Mouse (Mus musculus): ENCODE measurements around the gene Bnc2.

Bnc2 gene

GRCm38 (mm10) chr4:84329651-84330050 is 345.4 kb downstream of the Bnc2 start:
- DNase-seq (ENCODE audit: extremely low read depth, low read depth): no peak

GRCm38 (mm10) chr4:84324371-84324770 is 350.7 kb downstream of the Bnc2 start:
- no peak for DNase-seq (ENCODE audit: extremely low read depth, low read depth)

- peak; percentile 6 for DNase-seq (ENCODE audit: extremely low read depth, low read depth)
Observed at GRCm38 (mm10) chr4:84321598-84321997, 353.5 kb downstream of the Bnc2 start.

- no peak for DNase-seq (ENCODE audit: extremely low read depth, low read depth)
Observed at GRCm38 (mm10) chr4:84317421-84317820, 357.7 kb downstream of the Bnc2 start.

- no peak for DNase-seq (ENCODE audit: extremely low read depth, low read depth)
Observed at GRCm38 (mm10) chr4:84311371-84311770, 363.7 kb downstream of the Bnc2 start.

GRCm38 (mm10) chr4:84310851-84311250 is 364.2 kb downstream of the Bnc2 start:
- no peak for DNase-seq (ENCODE audit: extremely low read depth, low read depth)

- no peak for DNase-seq (ENCODE audit: extremely low read depth, low read depth)
Observed at GRCm38 (mm10) chr4:84308226-84308862, 366.7 kb downstream of the Bnc2 start.

GRCm38 (mm10) chr4:84306928-84307606 is 368.0 kb downstream of the Bnc2 start:
- no peak for DNase-seq (ENCODE audit: extremely low read depth, low read depth)

- DNase-seq (ENCODE audit: extremely low read depth, low read depth): no peak
Observed at GRCm38 (mm10) chr4:84302949-84303348, 372.1 kb downstream of the Bnc2 start.

- DNase-seq (ENCODE audit: extremely low read depth, low read depth): no peak
Observed at GRCm38 (mm10) chr4:84285153-84285552, 389.9 kb downstream of the Bnc2 start.

GRCm38 (mm10) chr4:84282651-84283050 is 392.4 kb downstream of the Bnc2 start:
- DNase-seq (ENCODE audit: extremely low read depth, low read depth): no peak

- no peak for DNase-seq (ENCODE audit: extremely low read depth, low read depth)
Observed at GRCm38 (mm10) chr4:84278156-84278555, 396.9 kb downstream of the Bnc2 start.

GRCm38 (mm10) chr4:84276081-84276480 is 399.0 kb downstream of the Bnc2 start:
- DNase-seq (ENCODE audit: extremely low read depth, low read depth): no peak

- DNase-seq (ENCODE audit: extremely low read depth, low read depth): no peak
Observed at GRCm38 (mm10) chr4:84274158-84274557, 400.9 kb downstream of the Bnc2 start.

GRCm38 (mm10) chr4:84272867-84273266 is 402.2 kb downstream of the Bnc2 start:
- DNase-seq (ENCODE audit: extremely low read depth, low read depth): no peak

GRCm38 (mm10) chr4:84269845-84270244 is 405.2 kb downstream of the Bnc2 start:
- no peak for DNase-seq (ENCODE audit: extremely low read depth, low read depth)

- no peak for DNase-seq (ENCODE audit: extremely low read depth, low read depth)
Observed at GRCm38 (mm10) chr4:84247356-84247755, 427.7 kb downstream of the Bnc2 start.

- no peak for DNase-seq (ENCODE audit: extremely low read depth, low read depth)
Observed at GRCm38 (mm10) chr4:84232346-84232745, 442.7 kb downstream of the Bnc2 start.

GRCm38 (mm10) chr4:84231251-84231650 is 443.8 kb downstream of the Bnc2 start:
- no peak for DNase-seq (ENCODE audit: extremely low read depth, low read depth)

GRCm38 (mm10) chr4:84229189-84229960 is 445.7 kb downstream of the Bnc2 start:
- DNase-seq (ENCODE audit: extremely low read depth, low read depth): no peak

GRCm38 (mm10) chr4:84228551-84228950 is 446.5 kb downstream of the Bnc2 start:
- DNase-seq (ENCODE audit: extremely low read depth, low read depth): no peak
